Mouse (Mus musculus): Measurements from ENCODE around the gene Man1a2. TPM values are rescaled to one million over a fixed set of nuclear protein-coding genes. Genes with fewer than 3 reads are reported as not detected.

The Man1a2 gene
- polyA plus RNA-seq, 1 experiment from 2014 or later, result 37.9 TPM

DNA sequence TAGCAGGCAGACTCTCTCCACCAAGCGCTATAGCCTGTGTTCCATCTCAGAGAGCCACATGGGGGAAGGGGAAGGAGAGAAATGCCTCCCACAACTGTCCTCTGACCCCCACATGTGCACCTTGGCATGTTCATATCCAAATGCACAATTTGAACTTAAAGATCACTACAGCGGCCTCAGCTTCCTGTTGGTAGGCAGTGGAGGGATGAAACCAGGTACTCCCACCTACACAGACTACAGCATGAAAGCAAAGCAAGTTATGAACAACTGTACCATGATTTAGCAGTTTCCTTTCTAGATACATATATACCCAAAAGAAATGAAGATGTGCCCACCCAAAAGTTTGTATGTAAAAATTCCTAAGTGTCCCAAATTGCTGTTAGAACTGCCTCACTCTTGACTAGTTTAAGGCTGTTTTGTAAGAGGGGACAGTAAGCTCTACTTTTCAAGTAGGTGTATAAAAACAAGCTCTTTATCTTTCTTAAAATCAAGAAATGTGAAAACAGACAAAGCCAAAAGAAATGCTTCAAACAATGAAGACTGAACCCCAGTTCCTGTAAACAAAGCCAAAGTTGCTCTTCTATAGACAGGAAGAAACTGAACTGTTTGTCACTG lies 123.6 kb downstream of the Man1a2 start:
- Histone ChIP-seq H3K4me3 (ENCODE audit: low read length) (no peak overlapping the region), H3K4me1 (ENCODE audit: control insufficient read depth, insufficient read depth, low read length) (peaks cover 3% of the 10 kb centered on the region), H3K36me3 (ENCODE audit: control insufficient read depth, insufficient read depth) (peaks cover 7% of the 10 kb centered on the region; the same call in 1 of the 2 replicates), H3K27ac (ENCODE audit: low read length) (no peak overlapping the region), H3K4me2 (ENCODE audit: low read depth, low read length) (no peak overlapping the region), H3K9ac (ENCODE audit: low read length) (no peak overlapping the region), H3K9me3 (replicated peaks; ENCODE audit: control insufficient read depth, low read length) (no peaks in the 10 kb centered on the region), H3K27me3 (ENCODE audit: control insufficient read depth, insufficient read depth, low read length) (no peaks in the 10 kb centered on the region)
- no peak for ATAC-seq (replicated peaks; ENCODE audit: extremely low read depth, insufficient read depth, low FRiP score)
- WGBS, result 96% methylated on average over 2 of the region's 2 CpGs

DNA sequence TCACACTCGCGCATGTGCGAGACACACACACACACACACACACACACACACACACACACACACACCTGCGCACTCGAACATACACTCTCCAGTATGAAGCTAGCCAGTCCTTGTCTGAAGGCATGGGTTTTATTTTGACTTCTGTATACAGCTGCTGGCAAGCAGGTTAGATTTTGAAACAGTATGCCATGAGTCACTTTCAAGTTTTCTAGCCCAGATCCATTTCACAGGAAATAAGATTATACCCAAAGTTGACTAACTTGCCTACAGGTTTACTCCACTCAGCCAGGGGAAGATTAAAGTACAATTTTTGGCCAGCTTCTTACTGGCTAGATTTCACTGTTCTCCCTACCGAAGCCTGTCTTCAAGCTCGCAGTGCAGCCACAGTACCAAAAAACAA lies 125.9 kb downstream of the Man1a2 start:
- Histone ChIP-seq H3K9ac (ENCODE audit: low read length) (no peak overlapping the region), H3K4me3 (ENCODE audit: low read length) (no peak overlapping the region), H3K27me3 (ENCODE audit: control insufficient read depth, insufficient read depth, low read length) (no peaks in the 10 kb centered on the region), H3K4me1 (ENCODE audit: control insufficient read depth, insufficient read depth, low read length) (peaks cover 3% of the 10 kb centered on the region), H3K36me3 (ENCODE audit: control insufficient read depth, insufficient read depth) (0 out of 2 replicates have a peak, but pooled peaks cover 4% of the 10 kb centered on the region), H3K9me3 (replicated peaks; ENCODE audit: control insufficient read depth, low read length) (no peaks in the 10 kb centered on the region), H3K27ac (ENCODE audit: low read length) (no peak overlapping the region), H3K4me2 (ENCODE audit: low read depth, low read length) (no peak overlapping the region)
- ATAC-seq (replicated peaks; ENCODE audit: extremely low read depth, insufficient read depth, low FRiP score), result no peak
- 93% methylated on average over 7 of the region's 7 CpGs for WGBS

DNA sequence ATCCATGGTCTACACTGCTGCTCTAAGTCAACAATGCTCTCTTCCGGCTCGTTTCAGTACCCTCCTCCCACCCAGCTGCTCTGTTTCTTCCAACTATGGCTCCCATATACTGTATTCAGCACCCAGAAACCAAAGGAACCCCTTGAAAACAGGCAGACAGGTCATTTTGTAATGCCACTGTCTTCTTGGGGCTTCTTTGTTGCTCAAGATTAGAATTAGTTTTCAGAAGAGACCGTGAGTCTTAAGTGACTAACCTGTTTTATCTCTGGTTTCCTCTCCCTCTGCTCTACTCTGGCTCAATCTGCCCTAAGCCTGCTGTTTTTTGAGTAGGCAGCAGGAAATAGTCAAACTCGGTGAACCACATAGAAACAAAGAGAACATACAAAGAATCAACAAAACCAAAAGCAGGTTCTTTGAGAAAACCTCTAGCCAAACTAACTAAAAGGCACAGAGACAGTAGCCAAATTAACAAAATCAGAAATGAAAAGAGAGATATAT lies 127.0 kb downstream of the Man1a2 start:
- H3K27me3 ChIP-seq (ENCODE audit: control insufficient read depth, insufficient read depth, low read length), result no peaks in the 10 kb centered on the region
- H3K9me3 ChIP-seq (replicated peaks; ENCODE audit: control insufficient read depth, low read length), result no peaks in the 10 kb centered on the region
- no peak overlapping the region for H3K4me3 ChIP-seq (ENCODE audit: low read length)
- H3K27ac ChIP-seq (ENCODE audit: low read length), result no peak overlapping the region
- H3K9ac ChIP-seq (ENCODE audit: low read length), result no peak overlapping the region
- WGBS, result 71% methylated on average over 4 of the region's 4 CpGs
- 0 out of 2 replicates have a peak, but pooled peaks cover 4% of the 10 kb centered on the region for H3K36me3 ChIP-seq (ENCODE audit: control insufficient read depth, insufficient read depth)
- no peaks in the 10 kb centered on the region for H3K4me1 ChIP-seq (ENCODE audit: control insufficient read depth, insufficient read depth, low read length)
- H3K4me2 ChIP-seq (ENCODE audit: low read depth, low read length), result no peak overlapping the region
- ATAC-seq (replicated peaks; ENCODE audit: extremely low read depth, insufficient read depth, low FRiP score), result no peak

- no peak overlapping the region for H3K9ac ChIP-seq (ENCODE audit: low read length)
- H3K9me3 ChIP-seq (replicated peaks; ENCODE audit: control insufficient read depth, low read length), result no peaks in the 10 kb centered on the region
- no peaks in the 10 kb centered on the region for H3K36me3 ChIP-seq (ENCODE audit: control insufficient read depth, insufficient read depth)
- H3K4me2 ChIP-seq (ENCODE audit: low read depth, low read length), result no peak overlapping the region
- WGBS, result 48% methylated on average over 5 of the region's 5 CpGs
- ATAC-seq (replicated peaks; ENCODE audit: extremely low read depth, insufficient read depth, low FRiP score), result no peak
- no peak overlapping the region for H3K4me3 ChIP-seq (ENCODE audit: low read length)
- no peaks in the 10 kb centered on the region for H3K27me3 ChIP-seq (ENCODE audit: control insufficient read depth, insufficient read depth, low read length)
- H3K4me1 ChIP-seq (ENCODE audit: control insufficient read depth, insufficient read depth, low read length), result no peaks in the 10 kb centered on the region
- no peak overlapping the region for H3K27ac ChIP-seq (ENCODE audit: low read length)
These were observed 130.5 kb downstream of the Man1a2 start for GRCm38 (mm10) chr3:100554843-100555242.

DNA sequence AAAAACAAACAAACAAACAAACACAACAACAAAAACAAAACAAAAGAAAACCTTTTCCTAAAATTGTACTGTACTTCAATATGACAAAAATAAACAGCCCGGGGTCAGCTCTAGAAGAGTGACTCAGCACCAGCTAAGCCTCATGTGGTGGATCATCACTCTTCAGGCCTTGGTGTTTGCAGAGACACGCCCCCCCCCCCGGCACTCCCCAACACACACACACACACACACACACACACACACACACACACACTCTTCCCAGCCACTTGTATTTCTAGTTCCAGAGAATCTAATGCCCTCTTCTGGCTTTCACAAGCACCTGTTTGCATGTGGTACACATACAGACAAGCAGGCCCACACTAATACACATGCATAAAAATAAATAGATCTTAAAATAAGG lies 133.1 kb downstream of the Man1a2 start:
- H3K9ac ChIP-seq (ENCODE audit: low read length), result no peak overlapping the region
- no peaks in the 10 kb centered on the region for H3K36me3 ChIP-seq (ENCODE audit: control insufficient read depth, insufficient read depth)
- no peak overlapping the region for H3K4me3 ChIP-seq (ENCODE audit: low read length)
- H3K4me2 ChIP-seq (ENCODE audit: low read depth, low read length), result no peak overlapping the region
- no peak for ATAC-seq (replicated peaks; ENCODE audit: extremely low read depth, insufficient read depth, low FRiP score)
- no peaks in the 10 kb centered on the region for H3K4me1 ChIP-seq (ENCODE audit: control insufficient read depth, insufficient read depth, low read length)
- H3K27ac ChIP-seq (ENCODE audit: low read length), result no peak overlapping the region
- H3K27me3 ChIP-seq (ENCODE audit: control insufficient read depth, insufficient read depth, low read length), result no peaks in the 10 kb centered on the region
- no peaks in the 10 kb centered on the region for H3K9me3 ChIP-seq (replicated peaks; ENCODE audit: control insufficient read depth, low read length)
- 73% methylated on average over 3 of the region's 3 CpGs for WGBS

DNA sequence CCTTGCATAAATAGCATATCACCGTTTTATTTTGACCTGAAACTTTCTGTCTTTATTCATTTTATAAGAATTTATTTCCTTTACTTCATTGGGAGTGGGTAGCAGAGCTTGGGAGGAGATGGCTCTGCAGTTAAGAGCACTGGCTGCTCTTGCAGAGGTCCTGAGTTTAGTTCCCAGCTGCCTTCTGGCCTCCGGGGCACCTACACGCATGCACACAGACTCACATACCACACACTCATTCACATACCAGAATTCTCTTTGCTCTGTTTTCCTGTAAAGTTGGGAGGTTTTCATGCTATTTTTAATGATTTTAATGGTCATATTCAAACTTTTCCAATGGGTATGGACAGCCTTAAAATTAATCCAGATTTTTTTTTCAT lies 137.4 kb downstream of the Man1a2 start:
- no peaks in the 10 kb centered on the region for H3K27me3 ChIP-seq (ENCODE audit: control insufficient read depth, insufficient read depth, low read length)
- no peak for ATAC-seq (replicated peaks; ENCODE audit: extremely low read depth, insufficient read depth, low FRiP score)
- 65% methylated on average over 3 of the region's 3 CpGs for WGBS

GRCm38 (mm10) chr3:100547162-100547912 lies 138.0 kb downstream of the Man1a2 start:
- 61% methylated on average over 10 of the region's 10 CpGs for WGBS
- H3K4me3 ChIP-seq (ENCODE audit: low read length), result no peak overlapping the region
- no peaks in the 10 kb centered on the region for H3K36me3 ChIP-seq (ENCODE audit: control insufficient read depth, insufficient read depth)
- no peak overlapping the region for H3K4me2 ChIP-seq (ENCODE audit: low read depth, low read length)
- H3K9ac ChIP-seq (ENCODE audit: low read length), result no peak overlapping the region
- H3K9me3 ChIP-seq (replicated peaks; ENCODE audit: control insufficient read depth, low read length), result no peaks in the 10 kb centered on the region
- no peak overlapping the region for H3K27ac ChIP-seq (ENCODE audit: low read length)
- no peak for ATAC-seq (replicated peaks; ENCODE audit: extremely low read depth, insufficient read depth, low FRiP score)
- H3K27me3 ChIP-seq (ENCODE audit: control insufficient read depth, insufficient read depth, low read length), result no peaks in the 10 kb centered on the region
- H3K4me1 ChIP-seq (ENCODE audit: control insufficient read depth, insufficient read depth, low read length), result no peaks in the 10 kb centered on the region

More for the DNA sequence above, 137.4 kb downstream of the Man1a2 start:
- no peaks in the 10 kb centered on the region for H3K36me3 ChIP-seq (ENCODE audit: control insufficient read depth, insufficient read depth)
- no peaks in the 10 kb centered on the region for H3K4me1 ChIP-seq (ENCODE audit: control insufficient read depth, insufficient read depth, low read length)
- H3K4me3 ChIP-seq (ENCODE audit: low read length), result no peak overlapping the region
- H3K4me2 ChIP-seq (ENCODE audit: low read depth, low read length), result no peak overlapping the region
- H3K27ac ChIP-seq (ENCODE audit: low read length), result no peak overlapping the region
- H3K9me3 ChIP-seq (replicated peaks; ENCODE audit: control insufficient read depth, low read length), result no peaks in the 10 kb centered on the region
- H3K9ac ChIP-seq (ENCODE audit: low read length), result no peak overlapping the region

GRCm38 (mm10) chr3:100536686-100537085 lies 148.6 kb downstream of the Man1a2 start:
- Histone ChIP-seq H3K4me3 (ENCODE audit: low read length) (no peak overlapping the region), H3K27me3 (ENCODE audit: control insufficient read depth, insufficient read depth, low read length) (no peaks in the 10 kb centered on the region), H3K4me2 (ENCODE audit: low read depth, low read length) (no peak overlapping the region), H3K36me3 (ENCODE audit: control insufficient read depth, insufficient read depth) (no peaks in the 10 kb centered on the region), H3K9ac (ENCODE audit: low read length) (no peak overlapping the region), H3K9me3 (replicated peaks; ENCODE audit: control insufficient read depth, low read length) (no peaks in the 10 kb centered on the region), H3K4me1 (ENCODE audit: control insufficient read depth, insufficient read depth, low read length) (no peaks in the 10 kb centered on the region), H3K27ac (ENCODE audit: low read length) (no peak overlapping the region)
- 94% methylated on average over 2 of the region's 2 CpGs for WGBS
- no peak for ATAC-seq (replicated peaks; ENCODE audit: extremely low read depth, insufficient read depth, low FRiP score)

- H3K9me3 ChIP-seq (replicated peaks; ENCODE audit: control insufficient read depth, low read length), result no peaks in the 10 kb centered on the region
- H3K4me2 ChIP-seq (ENCODE audit: low read depth, low read length), result no peak overlapping the region
- no peak for ATAC-seq (replicated peaks; ENCODE audit: extremely low read depth, insufficient read depth, low FRiP score)
- WGBS, result 51% methylated on average over 4 of the region's 4 CpGs
- no peak overlapping the region for H3K4me3 ChIP-seq (ENCODE audit: low read length)
- H3K4me1 ChIP-seq (ENCODE audit: control insufficient read depth, insufficient read depth, low read length), result no peaks in the 10 kb centered on the region
- no peaks in the 10 kb centered on the region for H3K27me3 ChIP-seq (ENCODE audit: control insufficient read depth, insufficient read depth, low read length)
- H3K9ac ChIP-seq (ENCODE audit: low read length), result no peak overlapping the region
- no peaks in the 10 kb centered on the region for H3K36me3 ChIP-seq (ENCODE audit: control insufficient read depth, insufficient read depth)
- no peak overlapping the region for H3K27ac ChIP-seq (ENCODE audit: low read length)
These were observed 149.4 kb downstream of the Man1a2 start for GRCm38 (mm10) chr3:100535902-100536301.

Measured in heart, embryonic 16.5 days (tissue).